Mouse (Mus musculus) hindbrain, embryonic 13.5 days (tissue): Measurements from ENCODE around the gene Rasal1. TPM values are rescaled to one million over a fixed set of nuclear protein-coding genes. Genes with fewer than 3 reads are reported as not detected.
A peak's percentile ranks its signal among the peaks of the same experiment; 100 is the strongest.

Experiments
- ATAC-seq: fragments of 200-750 bp; cut with Nextera tagmentation; 2 replicates; pipeline ENCODE4 v1.8.0; 2017; ENCODE audit warnings: moderate TSS enrichment; ENCODE audit not compliant: low FRiP score
- H3K27ac ChIP-seq: fragments of 300-500 bp; sonication (generic); 2 replicates; pipeline ENCODE4 v1.5.1; 2015; ENCODE audit warnings: inconsistent platforms, mild to moderate bottlenecking, moderate library complexity
- H3K27me3 ChIP-seq: fragments of 300-500 bp; sonication (generic); 2 replicates; pipeline ENCODE4 v1.6.1; 2015; ENCODE audit warnings: mild to moderate bottlenecking, inconsistent platforms
- H3K36me3 ChIP-seq: fragments of 300-500 bp; sonication (generic); 2 replicates; pipeline ENCODE4 v1.6.1; 2015; ENCODE audit warnings: mild to moderate bottlenecking, inconsistent platforms
- H3K4me1 ChIP-seq: fragments of 300-500 bp; sonication (generic); replicated peaks from 2 replicates; pipeline ENCODE4 v1.6.1; 2015; ENCODE audit warnings: inconsistent platforms
- H3K4me2 ChIP-seq: fragments of 300-500 bp; sonication (generic); 2 replicates; pipeline ENCODE4 v1.6.1; 2015; ENCODE audit warnings: inconsistent platforms, mild to moderate bottlenecking, moderate library complexity
- H3K4me3 ChIP-seq: fragments of 300-500 bp; sonication (generic); 2 replicates; pipeline ENCODE4 v1.5.1; 2015; ENCODE audit warnings: mild to moderate bottlenecking, inconsistent platforms
- H3K9ac ChIP-seq: fragments of 300-500 bp; sonication (generic); 2 replicates; pipeline ENCODE4 v1.6.1; 2015; ENCODE audit warnings: mild to moderate bottlenecking, inconsistent platforms
- H3K9me3 ChIP-seq: fragments of 300-500 bp; sonication (generic); 2 replicates; pipeline ENCODE4 v1.6.1; 2016; ENCODE audit warnings: inconsistent platforms
- WGBS: fragments of 180-500 bp; shearing (Covaris S2); methylation state at CpG from one replicate; pipeline ENCODE4 v1.1.7; 2015; 5-methylcytosine and 5-hydroxymethylcytosine counted together
- polyA plus RNA-seq: library from polyadenylated mRNA; unstranded; fragments of >200 nt; fragmentation: Nextera tagmentation; extraction: Ambion mirVana; gene quantifications from 2 replicates; pipeline ENCODE4 v1.2.1, GENCODE M21; 2015

Gene Rasal1
- polyA plus RNA-seq, 1 experiment from 2014 or later: 0.14 TPM

GRCm38 (mm10) chr5:120611416-120611815 is 37.2 kb upstream of the Rasal1 start:
- no peaks in the 10 kb centered on the region for H3K27me3 ChIP-seq
- H3K9me3 ChIP-seq: 0 out of 2 replicates have a peak, but pooled peaks cover 3% of the 10 kb centered on the region
- H3K4me2 ChIP-seq: peak overlapping the region; percentile 81
- peaks cover 32% of the 10 kb centered on the region for H3K36me3 ChIP-seq
- H3K4me1 ChIP-seq: peaks cover 36% of the 10 kb centered on the region
- no peak for ATAC-seq
- 43% methylated on average over 8 of the region's 8 CpGs for WGBS
- H3K27ac ChIP-seq: peak overlapping the region; percentile 89; the same call in 1 of the 2 replicates
- peak overlapping the region; percentile 68 for H3K4me3 ChIP-seq
- peak overlapping the region; percentile 79 for H3K9ac ChIP-seq

- Histone ChIP-seq H3K4me1 (peaks cover 36% of the 10 kb centered on the region), H3K4me2 (peak within 1 kb of the TSS; percentile 93), H3K9ac (peak within 1 kb of the TSS; percentile 79), H3K36me3 (peaks cover 39% of the 10 kb centered on the region), H3K9me3 (0 out of 2 replicates have a peak, but pooled peaks cover 3% of the 10 kb centered on the region), H3K4me3 (peak within 1 kb of the TSS; percentile 68), H3K27ac (peak within 1 kb of the TSS; percentile 89), H3K27me3 (no peaks in the 10 kb centered on the region)
- WGBS: under 1% methylated on average over 22 of the region's 22 CpGs
- ATAC-seq: peak; percentile 87
Observed at GRCm38 (mm10) chr5:120612442-120612821, 36.2 kb upstream of the Rasal1 start, which contains the start of the genes Rita1 and Ddx54. Rita1 (minus strand) TSS chr5:120612589. Ddx54 (plus strand) TSS chr5:120612739.

- ATAC-seq: peak; percentile 94
- WGBS: under 1% methylated on average over 69 of the region's 69 CpGs
Observed at GRCm38 (mm10) chr5:120612822-120613604, 35.6 kb upstream of the Rasal1 start.

DNA sequence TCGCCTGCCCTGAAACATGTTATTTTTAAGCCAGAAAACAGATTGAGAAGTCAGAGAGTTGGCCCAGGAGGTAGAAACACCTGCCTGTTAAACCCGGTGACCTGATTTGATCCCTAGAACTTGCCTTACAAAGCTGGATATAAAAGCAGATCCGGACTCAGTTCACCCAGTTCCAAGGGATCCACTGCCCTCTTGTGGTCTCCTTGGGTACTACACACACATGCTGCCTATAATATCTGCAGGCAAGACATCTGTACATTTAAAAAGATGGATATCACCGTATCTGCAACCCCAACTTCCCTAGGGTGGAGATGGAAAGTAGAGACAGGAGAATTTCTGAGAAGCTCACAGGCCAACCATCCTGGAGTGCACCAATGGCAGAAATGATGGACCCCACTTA is 32.7 kb upstream of the Rasal1 start:
- Histone ChIP-seq H3K27me3 (no peaks in the 10 kb centered on the region), H3K4me1 (peaks cover 22% of the 10 kb centered on the region), H3K27ac (no peak overlapping the region), H3K4me3 (no peak overlapping the region), H3K36me3 (peaks cover 53% of the 10 kb centered on the region), H3K4me2 (no peak overlapping the region), H3K9ac (no peak overlapping the region), H3K9me3 (0 out of 2 replicates have a peak, but pooled peaks cover 3% of the 10 kb centered on the region)
- WGBS: 98% methylated on average over 4 of the region's 4 CpGs
- no peak for ATAC-seq

More at GRCm38 (mm10) chr5:120612822-120613604, 35.6 kb upstream of the Rasal1 start:
- Histone ChIP-seq H3K27me3 (no peaks in the 10 kb centered on the region), H3K4me3 (peak overlapping the region; percentile 68), H3K4me1 (peaks cover 36% of the 10 kb centered on the region), H3K4me2 (peak overlapping the region; percentile 93), H3K36me3 (peaks cover 39% of the 10 kb centered on the region), H3K27ac (peak overlapping the region; percentile 89), H3K9ac (peak overlapping the region; percentile 79), H3K9me3 (0 out of 2 replicates have a peak, but pooled peaks cover 3% of the 10 kb centered on the region)

DNA sequence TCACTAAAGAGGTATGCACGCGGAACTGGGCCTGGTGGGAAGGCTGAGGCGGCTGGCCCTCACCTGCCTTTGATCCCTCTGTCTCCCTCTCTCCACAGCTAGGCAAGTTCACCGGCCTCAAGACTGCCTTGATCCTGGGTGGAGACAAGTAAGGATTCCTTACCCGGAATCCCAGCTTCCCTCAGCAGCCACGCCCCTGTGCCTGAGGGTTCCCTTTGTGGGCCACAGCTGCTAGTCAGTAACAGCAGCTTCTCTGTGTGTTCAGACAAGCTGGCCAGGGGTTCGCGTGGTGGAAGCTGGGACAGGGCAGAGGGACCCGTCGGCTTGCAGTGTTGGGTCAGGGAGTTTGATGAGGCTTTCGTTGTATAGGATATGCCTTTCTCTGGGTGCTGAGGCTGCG is 29.8 kb upstream of the Rasal1 start:
- no peaks in the 10 kb centered on the region for H3K27me3 ChIP-seq
- WGBS: 88% methylated on average over 12 of the region's 12 CpGs
- H3K27ac ChIP-seq: no peak overlapping the region
- H3K9ac ChIP-seq: no peak overlapping the region
- peaks cover 14% of the 10 kb centered on the region for H3K4me1 ChIP-seq
- no peak overlapping the region for H3K4me3 ChIP-seq
- peaks cover 82% of the 10 kb centered on the region for H3K36me3 ChIP-seq
- no peak for ATAC-seq
- 0 out of 2 replicates have a peak, but pooled peaks cover 3% of the 10 kb centered on the region for H3K9me3 ChIP-seq
- H3K4me2 ChIP-seq: no peak overlapping the region

GRCm38 (mm10) chr5:120619201-120619600 is 29.4 kb upstream of the Rasal1 start:
- Histone ChIP-seq H3K4me3 (no peak overlapping the region), H3K9ac (no peak overlapping the region), H3K36me3 (peaks cover 86% of the 10 kb centered on the region), H3K27ac (no peak overlapping the region), H3K4me1 (peaks cover 10% of the 10 kb centered on the region), H3K4me2 (no peak overlapping the region), H3K27me3 (no peaks in the 10 kb centered on the region), H3K9me3 (0 out of 2 replicates have a peak, but pooled peaks cover 3% of the 10 kb centered on the region)
- no peak for ATAC-seq
- 14% methylated on average over 5 of the region's 5 CpGs for WGBS

GRCm38 (mm10) chr5:120620375-120621077 is 28.1 kb upstream of the Rasal1 start:
- no peak; the same call in 1 of the 2 replicates for ATAC-seq
- peaks cover 98% of the 10 kb centered on the region for H3K36me3 ChIP-seq
- H3K4me1 ChIP-seq: peaks cover 9% of the 10 kb centered on the region

DNA sequence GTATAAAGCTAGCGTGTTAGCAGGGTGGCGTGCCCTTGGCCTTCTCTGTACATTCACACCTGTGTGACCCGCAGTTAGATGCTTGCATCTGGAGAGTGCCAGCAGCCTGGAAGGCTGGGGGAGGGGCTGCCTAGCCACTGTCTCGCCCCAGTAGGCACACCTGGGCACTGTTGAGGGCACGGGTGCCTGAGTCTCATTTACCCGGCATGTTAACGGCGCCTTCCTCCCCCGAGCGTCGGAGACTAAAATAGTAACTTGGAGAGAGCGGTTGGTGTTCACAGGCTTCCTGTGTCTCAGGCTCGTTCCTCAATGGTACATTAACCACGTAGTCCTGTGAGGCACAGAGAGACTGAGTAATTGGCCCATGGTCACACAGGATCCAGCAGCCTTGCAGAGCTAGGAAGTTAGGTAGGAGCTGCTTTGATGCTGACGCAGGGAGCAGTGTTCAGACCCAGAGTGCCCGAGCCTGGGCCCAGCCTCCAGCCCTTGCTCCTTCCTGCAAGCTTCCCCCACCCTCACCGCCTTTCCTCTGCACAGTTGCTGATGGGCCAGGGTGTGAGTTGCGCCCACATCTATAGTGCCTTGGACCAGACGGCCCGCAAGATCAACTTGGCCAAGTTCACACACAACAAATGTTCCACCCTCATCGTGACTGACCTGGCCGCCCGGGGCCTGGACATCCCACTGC is 27.4 kb upstream of the Rasal1 start:
- Histone ChIP-seq H3K9me3 (no peaks in the 10 kb centered on the region), H3K9ac (no peak overlapping the region), H3K27ac (no peak overlapping the region), H3K4me1 (peaks cover 9% of the 10 kb centered on the region), H3K36me3 (peaks cover 98% of the 10 kb centered on the region), H3K27me3 (no peaks in the 10 kb centered on the region), H3K4me2 (no peak overlapping the region), H3K4me3 (no peak overlapping the region)
- 91% methylated on average over 23 of the region's 23 CpGs for WGBS
- ATAC-seq: no peak

More at GRCm38 (mm10) chr5:120620375-120621077, 28.1 kb upstream of the Rasal1 start:
- no peaks in the 10 kb centered on the region for H3K27me3 ChIP-seq
- H3K9me3 ChIP-seq: 0 out of 2 replicates have a peak, but pooled peaks cover 2% of the 10 kb centered on the region
- no peak overlapping the region for H3K4me2 ChIP-seq
- H3K27ac ChIP-seq: no peak overlapping the region
- H3K4me3 ChIP-seq: no peak overlapping the region
- WGBS: 73% methylated on average over 18 of the region's 18 CpGs
- no peak overlapping the region for H3K9ac ChIP-seq

- no peak for ATAC-seq
- no peak overlapping the region for H3K4me2 ChIP-seq
- WGBS: 87% methylated on average over 10 of the region's 10 CpGs
Observed at GRCm38 (mm10) chr5:120621846-120622197, 26.8 kb upstream of the Rasal1 start.

DNA sequence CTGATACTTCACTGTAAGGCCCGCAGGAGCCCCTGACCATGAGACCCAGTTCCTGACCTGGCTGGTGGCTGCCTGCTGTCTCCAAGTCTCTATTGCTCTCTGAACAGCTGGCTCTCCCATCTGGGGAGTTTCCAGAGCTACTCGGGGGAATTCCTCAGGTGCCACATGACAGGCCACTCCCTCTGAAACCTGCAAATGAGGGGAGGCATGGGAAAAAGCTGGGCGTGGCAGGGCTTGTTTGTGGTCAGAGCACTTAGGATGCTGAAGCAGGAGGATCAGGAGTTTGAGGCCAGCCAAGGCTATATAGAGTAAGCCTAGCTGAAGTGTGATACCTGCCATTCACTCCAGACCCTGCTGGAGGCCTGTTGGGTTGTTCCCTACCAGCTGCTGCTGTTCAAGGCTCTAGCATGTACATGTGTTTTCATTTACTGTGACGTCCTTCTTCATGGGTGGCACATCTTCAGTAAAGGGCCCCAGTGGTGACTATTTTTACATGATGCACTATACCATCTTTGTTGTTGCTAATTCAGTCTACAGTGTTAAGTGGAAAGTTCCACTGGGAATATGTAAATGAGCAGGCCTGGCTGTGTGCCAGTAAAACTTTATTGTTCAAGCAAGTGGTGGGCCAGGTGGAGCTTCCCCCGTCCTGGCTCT is 26.3 kb upstream of the Rasal1 start:
- H3K27me3 ChIP-seq: no peaks in the 10 kb centered on the region
- peaks cover 9% of the 10 kb centered on the region for H3K4me1 ChIP-seq
- H3K4me3 ChIP-seq: no peak overlapping the region
- WGBS: 64% methylated on average over 5 of the region's 5 CpGs
- peaks cover 100% of the 10 kb centered on the region for H3K36me3 ChIP-seq
- ATAC-seq: no peak
- no peak overlapping the region for H3K9ac ChIP-seq
- H3K4me2 ChIP-seq: no peak overlapping the region
- H3K9me3 ChIP-seq: no peaks in the 10 kb centered on the region
- H3K27ac ChIP-seq: no peak overlapping the region

More at GRCm38 (mm10) chr5:120621846-120622197, 26.8 kb upstream of the Rasal1 start:
- Histone ChIP-seq H3K27ac (no peak overlapping the region), H3K36me3 (peaks cover 100% of the 10 kb centered on the region), H3K9me3 (no peaks in the 10 kb centered on the region), H3K27me3 (no peaks in the 10 kb centered on the region), H3K9ac (no peak overlapping the region), H3K4me1 (peaks cover 9% of the 10 kb centered on the region), H3K4me3 (no peak overlapping the region)

GRCm38 (mm10) chr5:120624427-120624826 is 24.2 kb upstream of the Rasal1 start:
- H3K4me3 ChIP-seq: no peak overlapping the region
- no peaks in the 10 kb centered on the region for H3K9me3 ChIP-seq
- no peak overlapping the region for H3K27ac ChIP-seq
- peaks cover 89% of the 10 kb centered on the region for H3K36me3 ChIP-seq
- H3K4me2 ChIP-seq: no peak overlapping the region
- H3K4me1 ChIP-seq: peaks cover 21% of the 10 kb centered on the region
- 86% methylated on average over 10 of the region's 10 CpGs for WGBS
- H3K27me3 ChIP-seq: peaks cover 6% of the 10 kb centered on the region; the same call in 1 of the 2 replicates
- ATAC-seq: no peak
- no peak overlapping the region for H3K9ac ChIP-seq
